19 mouse cellular contexts compared by ENCODE assay signal in genomic region chr10:60390904-60391420, GRCm38 (mm10). TPM values are rescaled to one million over a fixed set of nuclear protein-coding genes. Genes with fewer than 3 reads are reported as not detected.
DNase-seq lines count a peak whose midpoint lies in the region; ATAC-seq and TF ChIP-seq lines count a peak whose summit lies in the region.
"Had no signal": no experiment of that assay in that cellular context is flagged by ENCODE, and none has a peak within 500 bp of the region (broad histone marks: within the 10 kb centered on the region; RNA-seq: fewer than 3 reads in every experiment).

No protein-coding gene starts in this region.

- H3K4me2 ChIP-seq in lung, postnatal 0 days (replicated peaks; ENCODE audit: low read depth, low read length) = no peak overlapping the region
- H3K4me2 ChIP-seq in CH12.LX (ENCODE audit: insufficient read depth, low read depth, poor library complexity, severe bottlenecking) = peak overlapping the region; percentile 59
- no peak overlapping the region for H3K4me2 ChIP-seq in forebrain, embryonic 15.5 days (replicated peaks)
- H3K4me2 ChIP-seq: hindbrain, embryonic 14.5 days had no signal

- in situ Hi-C loops in CH12.LX (cut with MboI; ENCODE audit: low pct_ligation_motif_present, low pct_unique_long_range_greater_than_20kb, low sequenced_read_pairs) = loop anchor here (5.0 to 25.0 kb wide), 3 partner anchors 39 to 479 kb away; no protein-coding TSS in a partner anchor

- no peak overlapping the region for H3K9ac ChIP-seq in lung, postnatal 0 days (replicated peaks; ENCODE audit: low read depth)
- peak overlapping the region; percentile 73 for H3K9ac ChIP-seq in CH12.LX (ENCODE audit: insufficient read depth, low read depth)
- no peak overlapping the region for H3K9ac ChIP-seq in forebrain, embryonic 15.5 days (replicated peaks)
- H3K9ac ChIP-seq: hindbrain, embryonic 14.5 days; liver, embryonic 14.5 days had no signal

- no peak; the same call in none of the 2 replicates for TF ChIP-seq POLR2A in CH12.LX (IDR thresholded peaks at IDR 0.05; ENCODE audit: low read depth, low read length)

- H3K27ac ChIP-seq in lung, postnatal 0 days (ENCODE audit: low read length) = no peak overlapping the region
- peak overlapping the region; percentile 93 for H3K27ac ChIP-seq in CH12.LX (ENCODE audit: insufficient read depth, low read depth)
- H3K27ac ChIP-seq in forebrain, embryonic 15.5 days (replicated peaks) = no peak overlapping the region
- H3K27ac ChIP-seq: hindbrain, embryonic 14.5 days; kidney, postnatal 0 days; layer of hippocampus, adult 2 months; limb, embryonic 10.5 days; liver, embryonic 14.5 days had no signal

- peak; percentile 29 for DNase-seq in lung, postnatal 0 days (ENCODE audit: low spot score)
- no peak for DNase-seq in lung, postnatal 4 days
- DNase-seq in CD4-positive helper T cell, adult 2 months (ENCODE audit: low read depth, low spot score) = peak; percentile 52
- peak; percentile 40 for DNase-seq in CH12.LX (ENCODE audit: extremely low read depth)
- DNase-seq: adrenal gland, adult 8-10 months; cerebellum, adult 11-12 months; cerebellum, postnatal 36 days; gastrocnemius, postnatal 14 days had no signal

- no peak overlapping the region for H3K4me3 ChIP-seq in lung, postnatal 0 days (ENCODE audit: low read depth, low read length)
- peak overlapping the region; percentile 33 to 58 (median 58) for H3K4me3 ChIP-seq in CH12.LX (replicated peaks in 1 of 3; ENCODE audit: low read depth in 2 of 3, low read length in 2 of 3, poor library complexity in 1 of 3)
- peak overlapping the region; percentile 57 for H3K4me3 ChIP-seq in megakaryocyte, embryonic 14.5 days (replicated peaks)
- no peak overlapping the region for H3K4me3 ChIP-seq in forebrain, embryonic 15.5 days
- H3K4me3 ChIP-seq: layer of hippocampus, adult 2 months; limb, embryonic 10.5 days had no signal

- WGBS in lung, postnatal 0 days = 75% methylated on average over 5 of the region's 5 CpGs
- WGBS in forebrain, embryonic 15.5 days = 59% methylated on average over 5 of the region's 5 CpGs

- no peaks in the 10 kb centered on the region; the same call in 1 of the 2 replicates for H3K79me2 ChIP-seq in CH12.LX (replicated peaks; ENCODE audit: control insufficient read depth, extremely low read depth, insufficient read depth, poor library complexity, severe bottlenecking)

- no peaks in the 10 kb centered on the region for H3K36me3 ChIP-seq in lung, postnatal 0 days (ENCODE audit: insufficient read depth, low read length)
- H3K36me3 ChIP-seq in CH12.LX (replicated peaks in 1 of 2; ENCODE audit: control insufficient read depth in 1 of 2, insufficient read depth in 1 of 2, low read length in 1 of 2) = peaks cover 5 to 13% of the 10 kb centered on the region in 2 experiments
- peaks cover 35% of the 10 kb centered on the region for H3K36me3 ChIP-seq in megakaryocyte, embryonic 14.5 days (replicated peaks; ENCODE audit: low read length)
- no peaks in the 10 kb centered on the region for H3K36me3 ChIP-seq in forebrain, embryonic 15.5 days
- H3K36me3 ChIP-seq: limb, embryonic 10.5 days had no signal

- no peaks in the 10 kb centered on the region for H3K4me1 ChIP-seq in lung, postnatal 0 days (ENCODE audit: insufficient read depth, low read depth, low read length)
- H3K4me1 ChIP-seq in CH12.LX (ENCODE audit: control insufficient read depth in 1 of 2, insufficient read depth in 2 of 2) = peaks cover 19 to 37% of the 10 kb centered on the region in 2 experiments
- peaks cover 70% of the 10 kb centered on the region for H3K4me1 ChIP-seq in megakaryocyte, embryonic 14.5 days
- no peaks in the 10 kb centered on the region; the same call in 1 of the 2 replicates for H3K4me1 ChIP-seq in forebrain, embryonic 15.5 days

- dilution Hi-C loops in CH12.LX (cut with MboI; ENCODE audit: extremely low pct_ligation_motif_present, extremely low pct_unique_long_range_greater_than_20kb, low sequenced_read_pairs) = no loop called here

- H3K27me3 ChIP-seq in lung, postnatal 0 days (replicated peaks; ENCODE audit: insufficient read depth, low read length) = no peaks in the 10 kb centered on the region
- H3K27me3 ChIP-seq in CH12.LX (replicated peaks) = peaks cover 3% of the 10 kb centered on the region
- no peaks in the 10 kb centered on the region for H3K27me3 ChIP-seq in megakaryocyte, embryonic 14.5 days (replicated peaks)
- H3K27me3 ChIP-seq in forebrain, embryonic 15.5 days = no peaks in the 10 kb centered on the region

- TF ChIP-seq EP300 in lung, postnatal 0 days (IDR thresholded peaks at IDR 0.05) = no peak
- no peak for TF ChIP-seq EP300 in CH12.LX (IDR thresholded peaks at IDR 0.05; ENCODE audit: low read length)

- ATAC-seq in lung, postnatal 0 days = peak; percentile 39; the same call in 1 of the 2 replicates
- ATAC-seq in erythroblast, adult 5-6 weeks (replicated peaks; ENCODE audit: low FRiP score, poor library complexity, severe bottlenecking) = no peak
- ATAC-seq in forebrain, embryonic 15.5 days (replicated peaks) = no peak
- ATAC-seq: intestine, embryonic 16.5 days had no signal

- no peak for TF ChIP-seq CTCF in lung, postnatal 0 days (IDR thresholded peaks at IDR 0.05)
- TF ChIP-seq CTCF in CH12.LX (conservative IDR thresholded peaks at IDR 0.05 in 1 of 2, IDR thresholded peaks at IDR 0.05 in 1 of 2; ENCODE audit: low read depth in 2 of 2, low read length in 2 of 2) = no peak

- H3K9me3 ChIP-seq in lung, postnatal 0 days (ENCODE audit: low read length) = no peaks in the 10 kb centered on the region
- peaks cover 7% of the 10 kb centered on the region for H3K9me3 ChIP-seq in CH12.LX (replicated peaks; ENCODE audit: low read length)
- no peaks in the 10 kb centered on the region for H3K9me3 ChIP-seq in megakaryocyte, embryonic 14.5 days
- no peaks in the 10 kb centered on the region for H3K9me3 ChIP-seq in forebrain, embryonic 15.5 days
- H3K9me3 ChIP-seq: limb, embryonic 10.5 days had no signal

- no peak for TF ChIP-seq RAD21 in CH12.LX (IDR thresholded peaks at IDR 0.05; ENCODE audit: low read depth, low read length)

TF ChIP-seq in CH12.LX, 34 proteins besides CTCF, POLR2A, EP300 and RAD21 (continues in another document):
- TF ChIP-seq CHD2 (IDR thresholded peaks at IDR 0.05; ENCODE audit: low read length) (no peak), ETS1 (conservative IDR thresholded peaks at IDR 0.05; ENCODE audit: low read depth, low read length) (peak; percentile 65), USF2 (conservative IDR thresholded peaks at IDR 0.05; ENCODE audit: low read depth, low read length) (no peak), GABPA (IDR thresholded peaks at IDR 0.05; ENCODE audit: insufficient replicate concordance, low read depth, low read length) (no peak), NRF1 (IDR thresholded peaks at IDR 0.05; ENCODE audit: low read depth, low read length) (no peak), KAT2A (IDR thresholded peaks at IDR 0.05; ENCODE audit: insufficient replicate concordance, low read length) (no peak), PAX5 (IDR thresholded peaks at IDR 0.05; ENCODE audit: low read length) (no peak), TBP (conservative IDR thresholded peaks at IDR 0.05; ENCODE audit: low read depth, low read length) (no peak; the same call in 1 of the 2 replicates), MAFK (IDR thresholded peaks at IDR 0.05; ENCODE audit: insufficient replicate concordance, low read length) (0 out of 2 replicates have a peak, but pooled peaks have one; percentile 11), SIN3A (IDR thresholded peaks at IDR 0.05; ENCODE audit: low read length) (peak; percentile 80), TCF12 (IDR thresholded peaks at IDR 0.05; ENCODE audit: low read depth, low read length) (no peak; the same call in 1 of the 2 replicates), MEF2A (IDR thresholded peaks at IDR 0.05; ENCODE audit: borderline replicate concordance, low read depth, low read length) (no peak), MXI1 (IDR thresholded peaks at IDR 0.05; ENCODE audit: low read depth, low read length) (peak; percentile 76; the same call in 1 of the 2 replicates), POLR2AphosphoS2 (IDR thresholded peaks at IDR 0.05; ENCODE audit: low read depth, low read length) (no peak), ZC3H11A (IDR thresholded peaks at IDR 0.05; ENCODE audit: low read depth, low read length) (no peak), NELFE (IDR thresholded peaks at IDR 0.05; ENCODE audit: low read depth, low read length) (0 out of 2 replicates have a peak, but pooled peaks have one; percentile 32), ZNF384 (IDR thresholded peaks at IDR 0.05; ENCODE audit: low read depth, low read length) (no peak), SMC3 (IDR thresholded peaks at IDR 0.05; ENCODE audit: low read depth, low read length) (no peak), CHD1 (IDR thresholded peaks at IDR 0.05; ENCODE audit: low read depth, low read length) (peak; percentile 73; the same call in 1 of the 2 replicates), ZKSCAN1 (IDR thresholded peaks at IDR 0.05; ENCODE audit: borderline replicate concordance, low read depth, low read length) (no peak), HCFC1 (IDR thresholded peaks at IDR 0.05; ENCODE audit: low read depth, low read length) (no peak; the same call in 1 of the 2 replicates), MAZ (IDR thresholded peaks at IDR 0.05; ENCODE audit: low read depth, low read length) (no peak), IRF4 (IDR thresholded peaks at IDR 0.05; ENCODE audit: low read depth, low read length) (no peak)

RNA-seq across cellular contexts. Expression of gene Gm17455, which starts 8.6 kb away (rescaled TPM):
- 2.3 and 3.2 TPM in 2 replicates for polyA plus RNA-seq in lung, postnatal 0 days (2015; fragmentation: Nextera tagmentation; extraction: Ambion mirVana)
- total RNA-seq in CH12.LX (2012; rRNA removed) = not detected in 2 replicates
- not detected in 2 replicates for total RNA-seq in CH12.LX (2014; rRNA removed)
- not detected in 2 replicates for polyA plus RNA-seq in CH12.LX (2012; ENCODE audit: insufficient read length, low read depth)
- 0.44 TPM in 1 of 2 replicates, not detected in the other for polyA plus RNA-seq in megakaryocyte, embryonic 14.5 days (2012; ENCODE audit: insufficient read depth, low replicate concordance)
- total RNA-seq in erythroblast, adult 5-6 weeks (2015; ENCODE audit: low replicate concordance) = not detected in 2 replicates
- not detected in 2 replicates for total RNA-seq in erythroblast, adult 5-6 weeks (2017; ENCODE audit: low replicate concordance)
- 4.9 and 6.9 TPM in 2 replicates for polyA plus RNA-seq in forebrain, embryonic 15.5 days (2015; fragmentation: Nextera tagmentation; extraction: Ambion mirVana)
- total RNA-seq: adrenal gland, adult 8-10 months; heart, adult 8-10 months; layer of hippocampus, adult 2 months; left cerebral cortex, adult 18-20 months had no signal
- polyA plus RNA-seq: liver, embryonic 14.5 days had no signal

RNA-seq across cellular contexts. Expression of gene Vsir, which starts 44.3 kb away (rescaled TPM):
- 13.7 and 19.7 TPM in 2 replicates for polyA plus RNA-seq in lung, postnatal 0 days (2015; fragmentation: Nextera tagmentation; extraction: Ambion mirVana)
- total RNA-seq in CH12.LX (2012; rRNA removed) (9.5 and 10.5 TPM in 2 replicates), CH12.LX (2014; rRNA removed) (5.5 and 6.3 TPM in 2 replicates)
- 3.6 and 4.7 TPM in 2 replicates for polyA plus RNA-seq in CH12.LX (2012; ENCODE audit: insufficient read length, low read depth)
- polyA plus RNA-seq in megakaryocyte, embryonic 14.5 days (2012; ENCODE audit: insufficient read depth, low replicate concordance) = 29.9 and 107 TPM in 2 replicates
- 78.8 and 104 TPM in 2 replicates for total RNA-seq in erythroblast, adult 5-6 weeks (2015; ENCODE audit: low replicate concordance)
- 77.5 and 165 TPM in 2 replicates for total RNA-seq in erythroblast, adult 5-6 weeks (2017; ENCODE audit: low replicate concordance)
- 1.4 and 2.4 TPM in 2 replicates for polyA plus RNA-seq in forebrain, embryonic 15.5 days (2015; fragmentation: Nextera tagmentation; extraction: Ambion mirVana)

Comparison
In these comparisons a context has a peak if more than half of its experiments do, and no peak if none do; other contexts are left out.
1. DNase-seq: peak in lung, postnatal 0 days (single experiment), CD4-positive helper T cell, adult 2 months (single experiment) and CH12.LX (single experiment); none in lung, postnatal 4 days (0 of 2).
2. H3K4me3 ChIP-seq: peak in CH12.LX (3 of 3) and megakaryocyte, embryonic 14.5 days (single experiment); none in lung, postnatal 0 days (single experiment) and forebrain, embryonic 15.5 days (single experiment).